Mouse (Mus musculus) E14TG2a.4 (cell line): ENCODE measurements around the gene Slc35a5.

Experiments used
- H3K27me3 ChIP-seq: 2 replicates; pipeline ENCODE4 v1.6.1; 2014; ENCODE audit warnings: low read length, control low read depth; ENCODE audit not compliant: insufficient read depth
- H3K36me3 ChIP-seq: 2 replicates; pipeline ENCODE4 v1.6.1; 2014; ENCODE audit warnings: low read length, control low read depth; ENCODE audit not compliant: insufficient read depth
- H3K4me1 ChIP-seq: replicated peaks from 2 replicates; pipeline ENCODE4 v1.6.1; 2014; ENCODE audit warnings: low read depth, low read length, control low read depth
- H3K4me3 ChIP-seq: replicated peaks from 2 replicates; pipeline ENCODE4 v1.5.1; 2014; ENCODE audit warnings: mild to moderate bottlenecking, low read length
- H3K9me3 ChIP-seq: 2 replicates; pipeline ENCODE4 v1.6.1; 2014; ENCODE audit warnings: low read length, control low read depth
- CTCF ChIP-seq: conservative IDR thresholded peaks from 2 replicates; pipeline ENCODE4 v1.5.1; 2014; ENCODE audit warnings: low read length
- NANOG ChIP-seq: IDR thresholded peaks from 2 replicates; pipeline ENCODE4 v1.6.1; 2014; ENCODE audit warnings: borderline replicate concordance, low read length, mixed read lengths
- POU5F1 ChIP-seq: IDR thresholded peaks from 2 replicates; pipeline ENCODE4 v1.6.1; 2014; ENCODE audit warnings: low read length, borderline replicate concordance

Gene Slc35a5

GRCm38 (mm10) chr16:45100892-45101291, 57.6 kb downstream of the Slc35a5 start:
- Histone ChIP-seq H3K4me3 (no peak overlapping the region), H3K9me3 (no peaks in the 10 kb centered on the region), H3K27me3 (peaks cover 1% of the 10 kb centered on the region; the same call in 1 of the 2 replicates), H3K4me1 (peaks cover 10% of the 10 kb centered on the region), H3K36me3 (no peaks in the 10 kb centered on the region)
- TF ChIP-seq NANOG (no peak), POU5F1 (no peak), CTCF (no peak)

DNA sequence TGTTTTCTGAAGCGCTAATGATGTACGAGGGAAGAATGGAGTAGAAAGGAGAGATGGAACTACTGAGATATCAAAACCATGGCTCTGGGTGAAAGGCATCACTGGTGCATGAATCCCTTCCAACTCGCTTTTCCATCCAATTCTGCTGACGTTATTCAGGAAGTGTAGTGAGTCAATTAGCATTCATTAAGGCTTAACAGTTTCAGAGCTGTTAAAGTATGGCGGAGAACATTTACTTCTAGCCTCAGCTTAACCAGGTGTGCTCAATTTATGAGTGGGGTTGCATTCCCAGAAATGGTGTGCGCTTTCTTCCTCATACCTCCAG, 59.7 kb downstream of the Slc35a5 start:
- Histone ChIP-seq H3K27me3 (peaks cover 20% of the 10 kb centered on the region), H3K4me1 (peaks cover 16% of the 10 kb centered on the region), H3K9me3 (no peaks in the 10 kb centered on the region), H3K4me3 (no peak overlapping the region), H3K36me3 (no peaks in the 10 kb centered on the region)
- TF ChIP-seq CTCF (no peak), POU5F1 (no peak), NANOG (no peak)

DNA sequence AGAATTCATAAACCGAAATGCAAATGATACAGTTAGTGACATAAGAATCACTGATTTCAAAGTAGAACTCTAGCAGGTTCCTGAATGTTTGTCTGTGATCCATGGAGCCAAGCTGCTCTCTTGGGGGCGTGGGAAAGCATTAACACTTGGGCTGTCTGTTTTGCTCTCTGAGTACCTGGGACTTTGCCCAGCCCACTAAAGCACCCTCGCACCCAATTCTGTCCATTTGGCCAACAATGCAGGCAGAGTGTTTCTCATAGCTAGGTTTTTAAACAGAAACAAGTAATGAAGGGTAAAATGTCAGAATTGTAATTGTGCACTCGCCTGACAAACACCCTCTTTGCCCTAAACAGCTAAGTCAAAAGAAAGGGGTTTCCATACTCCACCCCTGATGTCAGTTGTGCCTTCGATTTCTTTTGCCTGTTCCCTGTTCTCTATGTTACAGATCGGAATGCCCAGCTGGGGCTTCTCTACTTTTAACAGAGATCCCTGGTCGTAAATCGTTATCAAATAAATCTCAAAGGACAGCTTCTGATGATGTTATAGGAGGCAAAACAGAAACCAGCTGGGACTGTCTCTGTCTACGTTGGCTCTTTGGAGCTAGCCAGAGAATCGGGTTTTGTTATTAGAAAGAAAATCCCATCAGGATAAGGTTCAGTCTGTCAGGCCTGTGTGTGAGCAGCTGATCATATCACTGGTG, 60.2 kb downstream of the Slc35a5 start:
- TF ChIP-seq CTCF: no peak
- no peak for TF ChIP-seq NANOG
- TF ChIP-seq POU5F1: no peak
- Histone ChIP-seq H3K36me3 (no peaks in the 10 kb centered on the region), H3K4me1 (peaks cover 16% of the 10 kb centered on the region)

GRCm38 (mm10) chr16:45097467-45097866, 61.0 kb downstream of the Slc35a5 start:
- H3K4me1 ChIP-seq: peaks cover 16% of the 10 kb centered on the region
- H3K9me3 ChIP-seq: no peaks in the 10 kb centered on the region
- no peaks in the 10 kb centered on the region for H3K36me3 ChIP-seq
- peaks cover 20% of the 10 kb centered on the region for H3K27me3 ChIP-seq
- TF ChIP-seq POU5F1: no peak
- H3K4me3 ChIP-seq: no peak overlapping the region

More for the DNA sequence above, 60.2 kb downstream of the Slc35a5 start:
- no peak overlapping the region for H3K4me3 ChIP-seq
- H3K27me3 ChIP-seq: peaks cover 20% of the 10 kb centered on the region
- no peaks in the 10 kb centered on the region for H3K9me3 ChIP-seq

- Histone ChIP-seq H3K4me3 (no peak overlapping the region), H3K27me3 (peaks cover 24% of the 10 kb centered on the region), H3K9me3 (no peaks in the 10 kb centered on the region), H3K4me1 (peaks cover 16% of the 10 kb centered on the region), H3K36me3 (no peaks in the 10 kb centered on the region)
- TF ChIP-seq CTCF: no peak
- no peak for TF ChIP-seq NANOG
Observed at GRCm38 (mm10) chr16:45095561-45096482, 62.7 kb downstream of the Slc35a5 start.

- H3K27me3 ChIP-seq: peaks cover 24% of the 10 kb centered on the region
- no peak for TF ChIP-seq POU5F1
- no peak for TF ChIP-seq CTCF
- TF ChIP-seq NANOG: no peak
- H3K9me3 ChIP-seq: no peaks in the 10 kb centered on the region
- H3K4me1 ChIP-seq: peaks cover 16% of the 10 kb centered on the region
- H3K36me3 ChIP-seq: no peaks in the 10 kb centered on the region
- no peak overlapping the region for H3K4me3 ChIP-seq
Observed at GRCm38 (mm10) chr16:45095030-45095429, 63.5 kb downstream of the Slc35a5 start.

- TF ChIP-seq NANOG (no peak), CTCF (no peak), POU5F1 (no peak)
- H3K4me3 ChIP-seq: no peak overlapping the region
- no peaks in the 10 kb centered on the region for H3K36me3 ChIP-seq
- H3K9me3 ChIP-seq: no peaks in the 10 kb centered on the region
- peaks cover 16% of the 10 kb centered on the region for H3K4me1 ChIP-seq
- peaks cover 24% of the 10 kb centered on the region for H3K27me3 ChIP-seq
Observed at GRCm38 (mm10) chr16:45094136-45094756, 64.3 kb downstream of the Slc35a5 start.

DNA sequence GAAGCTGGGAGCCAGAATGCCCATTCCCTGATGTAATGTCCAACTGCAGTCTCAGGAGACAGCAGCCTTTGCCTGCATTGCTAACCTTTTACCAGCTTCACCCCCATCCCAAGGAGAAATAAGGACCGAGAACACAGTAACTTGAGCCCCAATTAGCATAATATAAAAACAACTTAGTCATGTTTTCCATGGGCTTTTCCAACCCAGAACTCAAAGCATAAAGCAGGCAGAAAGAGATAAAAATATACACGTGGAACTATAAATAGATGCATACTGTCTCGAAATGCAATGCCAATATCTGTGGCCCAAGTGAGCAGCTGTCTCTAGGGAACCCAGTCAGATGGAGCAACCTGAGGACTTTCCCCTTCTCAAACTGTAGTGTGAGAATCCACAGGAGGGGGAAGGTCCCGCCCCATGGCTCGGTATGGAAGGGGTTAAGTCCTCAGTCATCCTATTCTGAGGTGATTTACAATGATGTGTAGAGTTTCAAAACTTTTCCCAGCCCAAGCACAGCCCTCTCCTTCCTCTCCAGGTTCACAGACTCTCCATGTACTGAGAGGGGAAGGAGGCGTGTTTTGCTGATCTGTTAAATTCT, 65.3 kb downstream of the Slc35a5 start, which contains the start of gene Ccdc80:
Gene Ccdc80 (plus strand): TSS at position 266 of the 595 bp plus-strand sequence.
- no peak for TF ChIP-seq NANOG
- Histone ChIP-seq H3K4me3 (no peak within 1 kb of the TSS), H3K27me3 (peaks cover 24% of the 10 kb centered on the region), H3K36me3 (no peaks in the 10 kb centered on the region), H3K9me3 (no peaks in the 10 kb centered on the region), H3K4me1 (peaks cover 16% of the 10 kb centered on the region)
